Mouse (Mus musculus) midbrain, embryonic 13.5 days (tissue): ENCODE measurements around the gene Tmem150a. TPM values are rescaled to one million over a fixed set of nuclear protein-coding genes. Genes with fewer than 3 reads are reported as not detected.
A peak's percentile ranks its signal among the peaks of the same experiment; 100 is the strongest.

ENCODE experiments used
- ATAC-seq: fragments of 200-750 bp; cut with Nextera tagmentation; 2 replicates; pipeline ENCODE4 v1.8.0; 2017; ENCODE audit warnings: mild to moderate bottlenecking, moderate TSS enrichment, moderate library complexity
- H3K27ac ChIP-seq: fragments of 300-500 bp; sonication (generic); 2 replicates; pipeline ENCODE4 v1.5.1; 2015; ENCODE audit warnings: inconsistent platforms, mild to moderate bottlenecking, moderate library complexity
- H3K27me3 ChIP-seq: fragments of 300-500 bp; sonication (generic); 2 replicates; pipeline ENCODE4 v1.6.1; 2015; ENCODE audit warnings: mild to moderate bottlenecking, inconsistent platforms
- H3K36me3 ChIP-seq: fragments of 300-500 bp; sonication (generic); 2 replicates; pipeline ENCODE4 v1.6.1; 2015; ENCODE audit warnings: mild to moderate bottlenecking, inconsistent platforms
- H3K4me1 ChIP-seq: fragments of 300-500 bp; sonication (generic); replicated peaks from 2 replicates; pipeline ENCODE4 v1.6.1; 2015; ENCODE audit warnings: inconsistent platforms
- H3K4me2 ChIP-seq: fragments of 300-500 bp; sonication (generic); replicated peaks from 2 replicates; pipeline ENCODE4 v1.6.1; 2015; ENCODE audit warnings: moderate library complexity, mild to moderate bottlenecking, inconsistent platforms
- H3K4me3 ChIP-seq: fragments of 300-500 bp; sonication (generic); replicated peaks from 2 replicates; pipeline ENCODE4 v1.5.1; 2015; ENCODE audit warnings: mild to moderate bottlenecking, inconsistent platforms
- H3K9ac ChIP-seq: fragments of 300-500 bp; sonication (generic); replicated peaks from 2 replicates; pipeline ENCODE4 v1.6.1; 2015; ENCODE audit warnings: mild to moderate bottlenecking, inconsistent platforms
- H3K9me3 ChIP-seq: fragments of 300-500 bp; sonication (generic); 2 replicates; pipeline ENCODE4 v1.6.1; 2016; ENCODE audit warnings: mild to moderate bottlenecking, inconsistent platforms
- WGBS: fragments of 180-500 bp; shearing (Covaris S2); methylation state at CpG from one replicate; pipeline ENCODE4 v1.1.7; 2015; 5-methylcytosine and 5-hydroxymethylcytosine counted together
- polyA plus RNA-seq: library from polyadenylated mRNA; unstranded; fragments of >200 nt; fragmentation: Nextera tagmentation; extraction: Ambion mirVana; gene quantifications from 2 replicates; pipeline ENCODE4 v1.2.1, GENCODE M21; 2015

The Tmem150a gene
- polyA plus RNA-seq, 1 experiment from 2014 or later = 11.5 TPM

DNA sequence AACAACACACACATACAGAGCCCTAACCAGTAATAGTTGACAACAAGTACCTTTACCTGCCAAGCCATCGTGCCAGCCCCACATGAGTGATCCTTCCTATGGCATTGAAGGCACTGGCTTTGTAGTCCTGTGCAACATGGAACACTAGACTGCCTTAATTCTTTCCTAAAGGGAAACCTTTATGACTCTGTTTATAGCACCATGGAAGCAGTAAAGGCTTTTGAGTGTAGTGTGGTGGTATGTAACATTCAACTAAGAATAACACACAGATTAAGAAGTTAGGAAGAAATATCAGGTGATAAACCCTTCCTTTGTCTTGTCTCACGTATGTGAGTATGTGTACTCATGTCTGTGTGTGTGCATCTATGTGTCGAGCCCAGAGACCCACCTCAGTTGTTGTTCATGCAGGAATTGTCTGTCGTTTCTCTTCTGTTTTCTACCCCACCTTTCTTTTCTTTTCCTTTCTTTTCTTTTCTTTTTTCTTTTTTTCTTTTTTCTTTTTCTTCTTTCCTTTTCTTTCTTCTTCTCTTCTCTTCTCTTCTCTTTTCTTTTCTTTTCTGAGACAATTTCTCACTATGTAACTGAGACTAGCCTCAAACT is 11.7 kb downstream of the Tmem150a start, which contains the start of gene Rnf181:
Rnf181 (minus strand) TSS at position 113 of the 600 bp plus-strand sequence.
- WGBS = 74% methylated on average over 4 of the region's 4 CpGs
- no peak within 1 kb of the TSS for H3K9ac ChIP-seq
- no peaks in the 10 kb centered on the region for H3K36me3 ChIP-seq
- H3K4me2 ChIP-seq = no peak within 1 kb of the TSS
- H3K27me3 ChIP-seq = no peaks in the 10 kb centered on the region; the same call in 1 of the 2 replicates
- no peak for ATAC-seq
- H3K9me3 ChIP-seq = no peaks in the 10 kb centered on the region
- H3K4me1 ChIP-seq = peaks cover 5% of the 10 kb centered on the region; the same call in 1 of the 2 replicates
- H3K27ac ChIP-seq = no peak within 1 kb of the TSS
- no peak within 1 kb of the TSS for H3K4me3 ChIP-seq

DNA sequence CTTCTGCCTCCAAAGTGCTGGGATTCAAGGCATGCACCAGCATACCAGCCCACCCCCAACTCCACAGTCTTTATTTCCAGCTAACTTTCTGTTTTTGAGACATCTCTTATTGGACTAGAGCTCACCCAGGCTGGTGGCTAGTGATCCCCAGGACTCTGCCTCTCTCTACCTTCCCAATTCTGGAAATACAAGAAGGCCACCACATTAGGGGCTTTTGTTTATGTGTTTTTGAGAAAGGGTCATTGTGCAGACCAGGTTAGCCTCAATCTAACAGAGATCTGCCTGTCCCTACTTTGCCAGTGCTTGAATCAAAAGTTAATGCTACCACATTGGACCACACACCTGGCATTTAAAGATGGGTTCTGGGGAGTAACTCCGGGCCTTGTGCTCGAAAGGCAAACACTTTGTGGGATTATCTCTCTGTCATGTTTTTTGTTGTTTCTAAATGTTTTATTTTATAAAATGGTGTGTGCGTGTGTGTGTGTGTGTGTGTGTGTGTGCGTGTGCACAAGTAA is 12.3 kb downstream of the Tmem150a start:
- no peaks in the 10 kb centered on the region for H3K9me3 ChIP-seq
- no peak overlapping the region for H3K4me3 ChIP-seq
- ATAC-seq = no peak
- WGBS = 73% methylated on average over 4 of the region's 4 CpGs
- H3K9ac ChIP-seq = no peak overlapping the region
- no peak overlapping the region for H3K27ac ChIP-seq
- H3K36me3 ChIP-seq = no peaks in the 10 kb centered on the region
- H3K4me2 ChIP-seq = no peak overlapping the region
- no peaks in the 10 kb centered on the region; the same call in 1 of the 2 replicates for H3K27me3 ChIP-seq
- H3K4me1 ChIP-seq = peaks cover 5% of the 10 kb centered on the region; the same call in 1 of the 2 replicates

DNA sequence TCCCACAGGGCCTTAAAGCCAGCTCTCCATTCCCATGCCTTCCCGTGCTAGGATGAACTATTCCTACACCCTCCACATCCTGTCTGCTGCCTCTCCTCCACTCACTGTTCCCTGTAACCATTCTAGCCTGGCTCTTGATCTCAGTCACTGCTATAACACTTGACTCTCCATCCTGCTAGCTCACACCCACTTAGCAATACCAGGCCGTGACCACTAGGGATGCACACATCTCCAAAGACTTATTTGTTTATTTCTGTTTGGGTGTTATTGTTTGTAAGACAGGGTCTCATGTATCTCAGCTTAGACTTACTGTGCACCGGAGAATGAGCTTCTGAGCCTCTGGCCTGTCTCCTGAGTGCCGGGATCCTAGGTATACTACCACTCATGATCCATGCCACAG is 14.3 kb downstream of the Tmem150a start:
- Histone ChIP-seq H3K9me3 (no peaks in the 10 kb centered on the region), H3K36me3 (no peaks in the 10 kb centered on the region), H3K9ac (no peak overlapping the region), H3K4me2 (no peak overlapping the region), H3K27ac (no peak overlapping the region), H3K4me3 (no peak overlapping the region), H3K4me1 (no peaks in the 10 kb centered on the region), H3K27me3 (no peaks in the 10 kb centered on the region; the same call in 1 of the 2 replicates)
- no peak for ATAC-seq
- 83% methylated on average over 4 of the region's 4 CpGs for WGBS

DNA sequence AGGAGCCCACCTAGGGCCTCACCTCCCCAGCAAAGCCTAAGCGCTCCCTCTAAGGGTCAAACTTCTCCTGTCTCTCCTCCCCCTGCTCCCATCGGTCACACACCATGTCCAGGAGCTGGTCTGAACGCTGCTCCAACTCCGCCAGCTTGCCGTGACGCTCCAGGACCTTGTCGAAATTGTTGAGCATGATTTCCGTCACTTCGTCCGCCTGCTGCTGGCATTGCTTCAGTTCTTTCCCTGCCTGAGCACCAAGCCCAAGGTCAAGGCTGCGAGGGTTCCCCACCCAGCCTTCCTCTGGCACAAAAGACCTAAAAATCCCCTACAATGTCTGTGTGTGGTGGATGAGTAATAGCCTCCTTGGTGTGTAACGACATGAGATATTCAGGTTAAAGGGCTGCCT is 14.8 kb downstream of the Tmem150a start:
- no peaks in the 10 kb centered on the region; the same call in 1 of the 2 replicates for H3K27me3 ChIP-seq
- no peak overlapping the region for H3K9ac ChIP-seq
- H3K9me3 ChIP-seq = no peaks in the 10 kb centered on the region
- no peaks in the 10 kb centered on the region for H3K36me3 ChIP-seq
- no peak for ATAC-seq
- no peak overlapping the region for H3K27ac ChIP-seq
- 85% methylated on average over 12 of the region's 12 CpGs for WGBS
- H3K4me2 ChIP-seq = no peak overlapping the region
- no peaks in the 10 kb centered on the region for H3K4me1 ChIP-seq
- no peak overlapping the region for H3K4me3 ChIP-seq

DNA sequence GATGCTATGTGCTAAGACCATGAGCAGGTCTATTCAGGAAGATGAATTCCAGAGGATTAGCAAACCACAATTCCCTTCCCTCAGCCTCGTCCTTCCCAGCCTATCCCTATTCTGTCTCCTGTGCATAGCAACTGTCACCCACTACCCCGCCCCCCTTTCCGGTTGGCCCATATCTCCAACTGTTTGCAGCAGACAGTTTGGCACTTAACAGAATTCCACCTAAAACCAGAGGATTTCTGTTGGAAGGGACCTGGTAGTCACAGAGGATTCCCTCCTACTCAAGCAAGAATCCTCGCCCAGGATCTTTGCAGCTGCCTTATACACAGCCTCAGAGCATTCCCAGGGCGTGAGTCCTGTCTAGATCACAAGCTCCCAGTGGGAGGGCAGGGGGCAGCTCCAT is 15.9 kb downstream of the Tmem150a start:
- Histone ChIP-seq H3K9ac (no peak overlapping the region), H3K4me3 (no peak overlapping the region), H3K36me3 (no peaks in the 10 kb centered on the region), H3K27ac (no peak overlapping the region), H3K27me3 (no peaks in the 10 kb centered on the region; the same call in 1 of the 2 replicates), H3K4me1 (no peaks in the 10 kb centered on the region), H3K4me2 (no peak overlapping the region), H3K9me3 (no peaks in the 10 kb centered on the region)
- ATAC-seq = no peak
- WGBS = 44% methylated on average over 5 of the region's 5 CpGs

DNA sequence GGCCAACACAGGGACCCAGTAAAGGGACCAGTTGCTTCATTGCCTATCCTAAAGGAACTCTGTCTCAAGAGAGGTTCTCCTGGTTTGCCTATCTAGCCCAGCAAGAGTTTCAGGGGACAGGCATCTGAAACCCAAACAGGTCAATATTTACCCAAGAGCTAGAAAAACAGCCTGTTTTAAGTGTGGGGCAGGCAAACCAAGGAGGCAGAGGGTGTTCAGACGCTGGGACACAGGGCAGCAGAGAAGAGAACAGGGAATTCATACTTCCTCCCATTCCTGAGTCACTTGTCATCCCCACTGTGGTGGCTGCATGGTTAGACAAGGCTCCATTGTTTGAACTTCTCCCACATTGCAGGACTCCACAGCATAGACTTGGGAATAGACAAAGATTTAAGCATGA is 16.3 kb downstream of the Tmem150a start:
- Histone ChIP-seq H3K27ac (no peak overlapping the region), H3K4me3 (no peak overlapping the region), H3K4me1 (no peaks in the 10 kb centered on the region), H3K4me2 (no peak overlapping the region), H3K27me3 (no peaks in the 10 kb centered on the region; the same call in 1 of the 2 replicates), H3K9ac (no peak overlapping the region), H3K9me3 (no peaks in the 10 kb centered on the region), H3K36me3 (no peaks in the 10 kb centered on the region)
- 58% methylated on average over 1 of the region's 1 CpGs for WGBS
- no peak for ATAC-seq

DNA sequence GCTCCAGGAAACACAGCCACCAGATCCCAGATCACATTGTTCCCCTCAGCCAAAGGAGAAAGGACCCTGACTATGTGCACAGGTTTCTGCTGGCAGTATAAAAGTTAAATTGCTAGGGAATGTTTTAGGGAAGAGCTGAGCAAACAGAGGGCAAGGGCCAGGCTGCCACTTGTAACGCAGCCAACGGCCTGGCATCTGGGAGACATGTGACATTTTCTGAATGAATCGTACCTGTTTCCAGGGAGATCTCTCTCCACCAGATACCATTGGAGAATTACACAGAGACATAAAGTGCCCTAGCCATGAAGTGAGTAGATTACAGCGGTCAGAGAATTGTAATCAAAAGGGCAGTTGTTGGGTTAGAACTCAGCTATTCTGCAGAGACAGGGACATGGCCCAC is 17.9 kb downstream of the Tmem150a start:
- Histone ChIP-seq H3K4me3 (no peak overlapping the region), H3K36me3 (no peaks in the 10 kb centered on the region), H3K27me3 (no peaks in the 10 kb centered on the region; the same call in 1 of the 2 replicates), H3K4me2 (no peak overlapping the region), H3K9ac (no peak overlapping the region), H3K9me3 (no peaks in the 10 kb centered on the region), H3K27ac (no peak overlapping the region), H3K4me1 (no peaks in the 10 kb centered on the region)
- no peak for ATAC-seq
- 86% methylated on average over 4 of the region's 4 CpGs for WGBS

DNA sequence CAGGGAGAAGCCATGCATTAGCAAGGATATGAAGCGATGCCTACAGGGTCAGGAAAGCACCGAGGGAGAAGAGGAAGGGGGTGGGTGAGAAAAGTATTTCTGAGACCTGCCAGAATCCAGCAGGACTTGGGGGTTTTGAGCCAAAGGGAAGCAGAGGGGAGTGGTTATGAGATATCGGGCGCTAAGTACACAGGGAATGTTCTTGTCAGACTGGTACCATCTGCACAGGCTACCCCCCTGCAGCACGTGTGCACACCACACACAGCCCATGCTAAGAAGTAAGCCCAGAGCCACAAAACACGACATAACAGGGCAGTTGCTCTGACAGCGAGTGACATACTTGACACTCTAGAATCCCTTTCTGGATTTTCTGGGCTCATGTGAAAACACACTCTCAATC is 19.0 kb downstream of the Tmem150a start:
- Histone ChIP-seq H3K36me3 (no peaks in the 10 kb centered on the region), H3K4me1 (no peaks in the 10 kb centered on the region), H3K9ac (no peak overlapping the region), H3K4me2 (no peak overlapping the region), H3K27me3 (peaks cover 6% of the 10 kb centered on the region), H3K27ac (no peak overlapping the region), H3K9me3 (no peaks in the 10 kb centered on the region), H3K4me3 (no peak overlapping the region)
- ATAC-seq = no peak
- WGBS = 76% methylated on average over 7 of the region's 7 CpGs

DNA sequence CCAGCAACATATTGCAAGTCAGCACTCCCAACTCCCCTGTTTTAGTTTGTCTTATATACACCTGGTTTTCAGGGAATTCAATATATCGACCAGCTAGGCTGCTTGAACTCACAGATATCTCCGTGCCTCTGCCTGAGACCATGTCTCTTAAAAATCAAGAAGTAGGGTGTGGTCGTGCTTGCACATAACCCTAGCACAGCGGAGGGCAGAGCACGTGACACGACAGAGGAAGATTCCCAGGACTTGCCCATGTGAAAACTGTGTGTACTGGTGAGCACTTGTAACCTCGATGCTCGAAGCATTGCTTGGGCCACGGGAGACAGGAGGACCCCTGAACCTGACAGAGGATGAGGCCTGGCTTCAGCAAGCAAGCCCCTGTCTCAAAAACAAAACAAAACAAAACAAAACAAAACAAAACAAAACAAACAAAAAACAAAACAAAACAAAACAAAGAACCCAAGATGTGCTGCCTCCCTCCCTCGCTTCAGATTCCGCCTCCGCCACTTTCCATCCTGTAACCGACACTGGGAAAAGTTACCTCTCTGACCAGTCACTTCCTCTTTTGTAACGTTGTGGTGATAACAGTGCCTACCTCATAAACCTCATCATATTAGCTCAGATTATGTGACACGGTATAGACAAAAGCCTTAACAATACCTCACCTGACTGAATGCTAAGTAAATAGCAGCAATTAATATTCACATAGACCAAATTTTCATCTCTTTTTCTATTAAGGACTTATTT is 19.7 kb downstream of the Tmem150a start:
- Histone ChIP-seq H3K9ac (no peak overlapping the region), H3K27me3 (peaks cover 14% of the 10 kb centered on the region), H3K4me3 (no peak overlapping the region), H3K9me3 (no peaks in the 10 kb centered on the region), H3K4me1 (no peaks in the 10 kb centered on the region), H3K4me2 (no peak overlapping the region), H3K27ac (no peak overlapping the region), H3K36me3 (no peaks in the 10 kb centered on the region)
- ATAC-seq = no peak
- 85% methylated on average over 15 of the region's 15 CpGs for WGBS

DNA sequence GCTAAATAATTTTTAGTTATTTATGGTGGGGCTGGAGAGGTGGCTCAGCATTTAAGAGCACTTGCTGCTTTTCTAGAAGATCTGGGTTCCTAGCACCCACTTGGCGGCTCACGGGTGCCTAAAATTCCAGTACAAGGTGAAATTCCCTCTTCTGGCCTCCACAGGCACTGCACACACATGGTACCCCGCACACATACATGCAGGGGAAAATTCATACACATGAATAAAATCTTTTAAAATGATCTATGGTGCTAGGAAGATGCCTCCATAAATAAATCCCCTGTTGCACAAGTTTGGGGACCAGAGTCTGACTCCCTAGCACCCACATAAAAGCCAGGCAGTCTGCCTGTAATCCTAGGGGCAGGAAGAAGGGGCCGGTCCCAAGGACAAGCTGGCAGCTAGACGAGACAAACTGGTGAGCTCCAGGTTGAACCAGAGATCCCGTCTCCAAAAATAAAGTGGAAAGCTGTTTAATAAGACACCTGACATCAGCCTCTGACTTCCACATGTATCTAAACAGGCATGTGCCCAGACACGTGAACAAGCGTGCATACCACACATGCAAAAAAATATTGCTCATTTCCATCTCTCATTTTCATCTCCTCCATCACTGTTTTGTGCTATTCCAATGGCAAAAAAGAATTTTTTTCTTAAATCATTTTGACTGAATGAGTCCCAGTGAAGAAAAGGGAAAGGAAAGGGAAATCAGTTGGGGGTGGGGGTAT is 23.4 kb downstream of the Tmem150a start:
- WGBS = 86% methylated on average over 8 of the region's 8 CpGs
- Histone ChIP-seq H3K4me3 (no peak overlapping the region), H3K4me1 (peaks cover 4% of the 10 kb centered on the region; the same call in 1 of the 2 replicates), H3K9ac (no peak overlapping the region), H3K9me3 (no peaks in the 10 kb centered on the region), H3K36me3 (no peaks in the 10 kb centered on the region), H3K27ac (no peak overlapping the region), H3K4me2 (no peak overlapping the region), H3K27me3 (peaks cover 30% of the 10 kb centered on the region)
- ATAC-seq = no peak

DNA sequence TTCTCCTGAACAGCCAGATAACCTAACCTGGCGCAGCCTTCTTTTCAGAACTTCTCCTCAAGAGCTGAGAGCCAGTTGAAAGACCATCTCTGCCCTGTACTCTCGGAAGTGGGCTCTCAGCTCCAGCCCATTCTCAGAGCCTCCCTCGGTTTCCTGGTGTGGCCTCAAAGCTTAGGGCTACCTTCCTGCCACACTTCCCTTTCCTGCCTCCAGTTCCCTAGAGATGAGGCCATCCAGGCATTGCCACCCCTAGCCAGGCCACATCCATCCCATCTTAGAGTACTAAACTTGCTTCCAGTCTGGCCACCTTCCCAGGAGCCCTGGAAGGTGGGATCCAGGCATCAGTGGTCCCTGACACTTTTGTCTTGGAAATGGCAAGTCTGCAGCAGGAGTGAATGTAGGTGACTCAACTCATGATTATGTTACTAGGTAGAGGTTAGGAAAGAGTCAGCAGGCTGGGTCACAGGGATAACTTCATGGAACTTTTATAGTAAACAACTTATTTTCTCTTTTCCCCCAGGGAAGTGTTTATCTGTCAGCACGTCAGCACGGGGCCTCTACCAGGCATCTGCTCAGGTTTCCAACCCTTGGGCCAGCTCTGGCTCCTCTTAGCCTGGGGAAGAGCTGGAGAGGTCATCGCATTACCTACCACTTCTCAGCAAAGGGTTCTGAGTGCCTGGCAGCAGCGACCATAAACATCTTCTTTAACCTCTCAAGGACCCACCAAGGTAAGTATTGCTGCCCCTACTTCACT is 24.3 kb downstream of the Tmem150a start:
- Histone ChIP-seq H3K4me3 (peak overlapping the region; percentile 40), H3K9ac (peak overlapping the region; percentile 58; the same call in 1 of the 2 replicates), H3K4me2 (peak overlapping the region; percentile 62), H3K36me3 (no peaks in the 10 kb centered on the region), H3K4me1 (peaks cover 4% of the 10 kb centered on the region; the same call in 1 of the 2 replicates), H3K27me3 (peaks cover 30% of the 10 kb centered on the region), H3K27ac (no peak overlapping the region), H3K9me3 (no peaks in the 10 kb centered on the region)
- 47% methylated on average over 7 of the region's 7 CpGs for WGBS
- ATAC-seq = no peak
